Mouse (Mus musculus): Measurements from ENCODE around the gene Wdr82.

DNA sequence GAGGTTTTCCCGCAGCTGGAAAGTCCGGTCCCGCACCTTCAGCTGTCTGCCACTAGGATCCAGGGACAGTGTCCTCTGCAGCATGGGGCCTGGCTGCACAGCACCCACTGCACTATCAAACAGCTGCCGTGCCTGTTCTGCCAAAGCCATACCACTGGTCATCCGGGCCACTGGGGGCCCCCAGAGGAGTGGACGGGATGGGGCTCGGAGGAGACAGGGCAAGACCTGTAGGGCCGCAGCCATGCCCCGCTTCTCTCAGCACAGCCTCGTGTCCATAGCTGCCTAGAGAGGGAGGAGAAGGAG, 13.2 kb upstream of the Wdr82 start:
- TF ChIP-seq CTCF (conservative IDR thresholded peaks at IDR 0.05 in 1 of 2, IDR thresholded peaks at IDR 0.05 in 1 of 2; ENCODE audit: low read depth in 2 of 2, low read length in 2 of 2), result no peak
- no peak for TF ChIP-seq USF2 (conservative IDR thresholded peaks at IDR 0.05; ENCODE audit: low read depth, low read length)
- TF ChIP-seq E2F4 (IDR thresholded peaks at IDR 0.05; ENCODE audit: insufficient replicate concordance, low read depth, low read length), result no peak
